Mouse (Mus musculus): ENCODE data around the gene Sgpl1. TPM values are rescaled to one million over a fixed set of nuclear protein-coding genes. Genes with fewer than 3 reads are reported as not detected.

Gene Sgpl1
- polyA plus RNA-seq, 1 experiment from 2014 or later, result 65.5 TPM

DNA sequence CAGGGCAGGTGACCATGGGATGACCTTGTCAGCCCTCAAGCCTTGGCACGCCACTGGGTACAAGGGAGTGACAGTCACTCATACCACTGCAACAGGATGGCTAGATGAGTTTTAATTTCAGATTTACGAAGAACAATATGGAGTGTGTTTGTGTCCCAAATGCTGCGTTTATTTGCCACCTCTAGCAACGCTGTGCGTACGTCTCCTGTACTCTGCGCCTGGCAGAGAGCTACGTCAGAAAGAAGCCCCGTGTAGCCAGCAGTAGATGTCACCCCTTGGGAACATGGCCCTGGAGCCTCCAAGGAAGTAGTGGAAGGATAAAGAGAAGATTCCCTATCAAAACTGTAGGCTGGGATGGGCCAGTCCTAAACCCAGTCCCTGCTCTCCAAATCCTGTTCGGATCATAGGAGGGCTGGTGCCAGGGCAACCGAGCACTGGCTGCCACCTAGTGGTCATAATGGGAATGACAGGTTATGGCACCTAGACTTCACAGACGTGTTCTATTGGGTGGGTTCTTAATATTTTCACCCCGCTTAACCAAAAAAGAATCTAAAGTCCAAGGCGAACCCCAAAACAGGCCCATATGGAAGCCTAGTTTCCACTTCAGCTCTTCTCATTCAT lies 95.4 kb downstream of the Sgpl1 start:
- 0 out of 2 replicates have a peak, but pooled peaks cover 5% of the 10 kb centered on the region for H3K27me3 ChIP-seq
- H3K9ac ChIP-seq, result no peak overlapping the region
- 0 out of 2 replicates have a peak, but pooled peaks cover 3% of the 10 kb centered on the region for H3K4me1 ChIP-seq (replicated peaks)
- no peak overlapping the region for H3K4me2 ChIP-seq
- peak; percentile 78; the same call in 1 of the 2 replicates for ATAC-seq (ENCODE audit: low read depth)
- no peak overlapping the region for H3K4me3 ChIP-seq
- no peak overlapping the region for H3K27ac ChIP-seq (replicated peaks)
- H3K9me3 ChIP-seq, result no peaks in the 10 kb centered on the region
- H3K36me3 ChIP-seq, result no peaks in the 10 kb centered on the region
- WGBS, result 62% methylated on average over 14 of the region's 14 CpGs

Small RNAs within 50 kb of the gene (microRNA-seq; reads per million reads assigned to microRNA genes)
- gene Gm44308, result not detected

Other genes starting within 250 kb of the Sgpl1 start
- gene Pcbd1, start 58.4 kb downstream of the Sgpl1 start, polyA plus RNA-seq (2015; fragmentation: Nextera tagmentation; extraction: Ambion mirVana), result 29.3 and 38.7 TPM in 2 replicates
- gene Tbata, start 24.3 kb upstream of the Sgpl1 start, polyA plus RNA-seq (2015; fragmentation: Nextera tagmentation; extraction: Ambion mirVana), result 0.14 TPM in 1 of 2 replicates, not detected in the other
- gene Adamts14, start 125.7 kb upstream of the Sgpl1 start, polyA plus RNA-seq (2015; fragmentation: Nextera tagmentation; extraction: Ambion mirVana), result 0.36 and 0.60 TPM in 2 replicates
- gene Prf1, start 150.1 kb upstream of the Sgpl1 start, polyA plus RNA-seq (2015; fragmentation: Nextera tagmentation; extraction: Ambion mirVana), result not detected in 2 replicates
- 30.6 and 31.5 TPM in 2 replicates for gene Pald1, start 235.8 kb upstream of the Sgpl1 start, polyA plus RNA-seq (2015; fragmentation: Nextera tagmentation; extraction: Ambion mirVana)

Data from neural tube, embryonic 13.5 days (tissue).